8 mouse cellular contexts compared by ENCODE assay signal in genomic region chr10:26375351-26375751, GRCm38 (mm10). TPM values are rescaled to one million over a fixed set of nuclear protein-coding genes. Genes with fewer than 3 reads are reported as not detected.
A peak's percentile ranks its signal among the peaks of the same experiment; 100 is the strongest.
DNase-seq lines count a peak whose midpoint lies in the region; ATAC-seq lines count a peak whose summit lies in the region.

No protein-coding gene starts in this region.

- H3K4me1 ChIP-seq in hindbrain, embryonic 14.5 days (replicated peaks; ENCODE audit: control insufficient read depth, insufficient read depth, low read length), result peaks cover 19% of the 10 kb centered on the region
- H3K4me1 ChIP-seq in midbrain, embryonic 13.5 days (replicated peaks), result peaks cover 30% of the 10 kb centered on the region

- peak; percentile 88 for DNase-seq in heart, adult 11 months
- DNase-seq in heart, postnatal 14 days, result no peak
- peak; percentile 49 for DNase-seq in 3134 (ENCODE audit: extremely low read depth, insufficient read length, low spot score)
- peak; percentile 22 for DNase-seq in brain, adult 2 months (ENCODE audit: low read depth, low spot score)
- no peak for DNase-seq in hindbrain, embryonic 14.5 days (ENCODE audit: low spot score)
- DNase-seq in adrenal gland, adult 2 months, result no peak

- H3K9ac ChIP-seq in hindbrain, embryonic 14.5 days, result peak overlapping the region; percentile 83
- peak overlapping the region; percentile 92 for H3K9ac ChIP-seq in midbrain, embryonic 13.5 days (replicated peaks)

- H3K4me2 ChIP-seq in hindbrain, embryonic 14.5 days (replicated peaks), result peak overlapping the region; percentile 99
- peak overlapping the region; percentile 98 for H3K4me2 ChIP-seq in midbrain, embryonic 13.5 days (replicated peaks)

- peak overlapping the region; percentile 96 for H3K27ac ChIP-seq in hindbrain, embryonic 14.5 days
- peak overlapping the region; percentile 96 for H3K27ac ChIP-seq in midbrain, embryonic 13.5 days

- no peaks in the 10 kb centered on the region for H3K9me3 ChIP-seq in hindbrain, embryonic 14.5 days (ENCODE audit: control insufficient read depth, low read length)
- H3K9me3 ChIP-seq in midbrain, embryonic 13.5 days, result no peaks in the 10 kb centered on the region

- no peaks in the 10 kb centered on the region for H3K27me3 ChIP-seq in hindbrain, embryonic 14.5 days (ENCODE audit: control insufficient read depth, insufficient read depth, low read length)
- no peaks in the 10 kb centered on the region for H3K27me3 ChIP-seq in midbrain, embryonic 13.5 days

- WGBS in hindbrain, embryonic 14.5 days, result 0% methylated on average over 17 of the region's 30 CpGs
- WGBS in midbrain, embryonic 13.5 days, result under 1% methylated on average over 7 of the region's 30 CpGs

- H3K4me3 ChIP-seq in hindbrain, embryonic 14.5 days (replicated peaks; ENCODE audit: low read length), result peak overlapping the region; percentile 88
- peak overlapping the region; percentile 87 for H3K4me3 ChIP-seq in midbrain, embryonic 13.5 days (replicated peaks)

- ATAC-seq in hindbrain, embryonic 14.5 days (ENCODE audit: low FRiP score), result peak; percentile 49
- ATAC-seq in midbrain, embryonic 13.5 days, result peak; percentile 58
- ATAC-seq in erythroid progenitor cell, adult 5-6 weeks (replicated peaks; ENCODE audit: low FRiP score, poor library complexity, severe bottlenecking), result no peak

- intact Hi-C loops in heart, postnatal 14 days (cut with DNase I), result loop anchor here (2.0 to 5.0 kb wide), 2 partner anchors 117 to 335 kb away; no protein-coding TSS in a partner anchor

- H3K36me3 ChIP-seq in hindbrain, embryonic 14.5 days (replicated peaks; ENCODE audit: control insufficient read depth, insufficient read depth), result no peaks in the 10 kb centered on the region
- H3K36me3 ChIP-seq in midbrain, embryonic 13.5 days, result no peaks in the 10 kb centered on the region

RNA-seq across cellular contexts. Expression of gene L3mbtl3, which starts 0.4 kb away (rescaled TPM):
- 10 to 100 TPM; 10.1 to 10.9 TPM for total RNA-seq in heart, postnatal 14 days (2021)
- polyA plus RNA-seq in hindbrain, embryonic 14.5 days (2014; fragmentation: Nextera tagmentation; extraction: Ambion mirVana), result 25.8 and 27.3 TPM in 2 replicates
- 25.5 and 27.9 TPM in 2 replicates for polyA plus RNA-seq in midbrain, embryonic 13.5 days (2015; fragmentation: Nextera tagmentation; extraction: Ambion mirVana)
- total RNA-seq in erythroid progenitor cell, adult 5-6 weeks (2015; ENCODE audit: low replicate concordance), result 2.1 and 6.8 TPM in 2 replicates
- 2.1 and 2.9 TPM in 2 replicates for total RNA-seq in erythroid progenitor cell, adult 5-6 weeks (2017; ENCODE audit: low replicate concordance)
- 10 to 100 TPM in 1 of 2 experiments, 1 to 10 TPM in 1; 9.2 to 15.8 TPM for total RNA-seq in adrenal gland, adult 2 months (2021)
- 7.8 and 8.3 TPM in 2 replicates for polyA plus RNA-seq in adrenal gland, adult 2 months (2012; rRNA removed)

Comparison
In these comparisons a context has a peak if more than half of its experiments do, and no peak if none do; other contexts are left out.
1. DNase-seq: peak in heart, adult 11 months (single experiment), 3134 (single experiment) and brain, adult 2 months (single experiment); none in heart, postnatal 14 days (0 of 2), hindbrain, embryonic 14.5 days (single experiment) and adrenal gland, adult 2 months (single experiment).